Mouse (Mus musculus): ENCODE data around the gene Wdr76. TPM values are rescaled to one million over a fixed set of nuclear protein-coding genes. Genes with fewer than 3 reads are reported as not detected.
"Not testable (repeated sequence)": the region's sequence is repeated elsewhere in the genome, so short reads cannot be mapped to it uniquely, and the experiment has no call there.

The Wdr76 gene
- total and polyA plus RNA-seq, 3 experiments = 21.8 to 23.2 TPM; not detected in 1

- no peak for TF ChIP-seq E2F4 (IDR thresholded peaks at IDR 0.05; ENCODE audit: borderline replicate concordance, low read depth, low read length)
- TF ChIP-seq ELF1 (IDR thresholded peaks at IDR 0.05; ENCODE audit: low read depth, low read length) = 0 out of 2 replicates have a peak, but pooled peaks have one; percentile 39
- TF ChIP-seq HCFC1 (IDR thresholded peaks at IDR 0.05; ENCODE audit: low read depth, low read length) = 0 out of 2 replicates have a peak, but pooled peaks have one; percentile 43
- peak; percentile 78 for TF ChIP-seq RAD21 (IDR thresholded peaks at IDR 0.05; ENCODE audit: low read depth, low read length)
- no peak for TF ChIP-seq KAT2A (conservative IDR thresholded peaks at IDR 0.05; ENCODE audit: low read depth, low read length)
- TF ChIP-seq CHD2 (IDR thresholded peaks at IDR 0.05; ENCODE audit: low read length) = no peak
Observed at GRCm38 (mm10) chr2:121480498-121480897, 26.0 kb upstream of the Wdr76 start (continued).

GRCm38 (mm10) chr2:121480916-121481315 lies 25.6 kb upstream of the Wdr76 start:
- not testable (repeated sequence) for H3K27me3 ChIP-seq (ENCODE audit: control insufficient read depth in 1 of 2, insufficient read depth in 2 of 2, low read length in 2 of 2); H3K9me3 ChIP-seq (replicated peaks; ENCODE audit: insufficient read depth, low read length); H3K4me3 ChIP-seq (ENCODE audit: control insufficient read depth in 1 of 2, insufficient read depth in 1 of 2, low read depth in 2 of 2, low read length in 2 of 2); DNase-seq (ENCODE audit: low read depth, low spot score); H3K27ac ChIP-seq (ENCODE audit: control insufficient read depth, low read depth, low read length); H3K36me3 ChIP-seq (ENCODE audit: control insufficient read depth in 1 of 2, insufficient read depth in 2 of 2, low read length in 2 of 2); H3K4me1 ChIP-seq (ENCODE audit: control insufficient read depth in 1 of 2, insufficient read depth in 2 of 2, low read length in 2 of 2); H3K9ac ChIP-seq (ENCODE audit: control insufficient read depth, low read depth, low read length, poor library complexity, severe bottlenecking); H3K79me2 ChIP-seq (ENCODE audit: control insufficient read depth, insufficient read depth, low read length, poor library complexity)

- H3K9ac ChIP-seq (ENCODE audit: control insufficient read depth, low read depth, low read length, poor library complexity, severe bottlenecking) = no peak overlapping the region
- no peaks in the 10 kb centered on the region for H3K36me3 ChIP-seq (ENCODE audit: control insufficient read depth in 1 of 2, insufficient read depth in 2 of 2, low read length in 2 of 2)
- no peaks in the 10 kb centered on the region for H3K9me3 ChIP-seq (replicated peaks; ENCODE audit: insufficient read depth, low read length)
- no peaks in the 10 kb centered on the region for H3K27me3 ChIP-seq (ENCODE audit: control insufficient read depth in 1 of 2, insufficient read depth in 2 of 2, low read length in 2 of 2)
- no peaks in the 10 kb centered on the region for H3K79me2 ChIP-seq (ENCODE audit: control insufficient read depth, insufficient read depth, low read length, poor library complexity)
- no peak for TF ChIP-seq POLR2A (IDR thresholded peaks at IDR 0.05; ENCODE audit: control insufficient read depth in 1 of 2, insufficient read depth in 1 of 2, low read depth in 1 of 2, low read length in 2 of 2, poor library complexity in 1 of 2)
- TF ChIP-seq MEF2A (IDR thresholded peaks at IDR 0.05; ENCODE audit: extremely low read depth, insufficient replicate concordance, low read depth, low read length, poor library complexity, severe bottlenecking) = no peak
- no peak for TF ChIP-seq TCF12 (IDR thresholded peaks at IDR 0.05; ENCODE audit: low read depth, low read length)
- TF ChIP-seq MYC (IDR thresholded peaks at IDR 0.05; ENCODE audit: low read depth, low read length) = no peak
- DNase-seq (ENCODE audit: low read depth, low spot score) = no peak
- H3K4me3 ChIP-seq (ENCODE audit: control insufficient read depth in 1 of 2, insufficient read depth in 1 of 2, low read depth in 2 of 2, low read length in 2 of 2) = no peak overlapping the region
- no peak overlapping the region for H3K27ac ChIP-seq (ENCODE audit: control insufficient read depth, low read depth, low read length)
- no peaks in the 10 kb centered on the region for H3K4me1 ChIP-seq (ENCODE audit: control insufficient read depth in 1 of 2, insufficient read depth in 2 of 2, low read length in 2 of 2)
Observed at GRCm38 (mm10) chr2:121483576-121483975, 22.9 kb upstream of the Wdr76 start.

GRCm38 (mm10) chr2:121484403-121484802 lies 22.1 kb upstream of the Wdr76 start:
- H3K36me3 ChIP-seq (ENCODE audit: control insufficient read depth in 1 of 2, insufficient read depth in 2 of 2, low read length in 2 of 2); DNase-seq (ENCODE audit: low read depth, low spot score); H3K4me3 ChIP-seq (ENCODE audit: control insufficient read depth in 1 of 2, insufficient read depth in 1 of 2, low read depth in 2 of 2, low read length in 2 of 2); H3K27me3 ChIP-seq (ENCODE audit: control insufficient read depth in 1 of 2, insufficient read depth in 2 of 2, low read length in 2 of 2); H3K4me1 ChIP-seq (ENCODE audit: control insufficient read depth in 1 of 2, insufficient read depth in 2 of 2, low read length in 2 of 2); H3K27ac ChIP-seq (ENCODE audit: control insufficient read depth, low read depth, low read length); H3K79me2 ChIP-seq (ENCODE audit: control insufficient read depth, insufficient read depth, low read length, poor library complexity); H3K9me3 ChIP-seq (replicated peaks; ENCODE audit: insufficient read depth, low read length); H3K9ac ChIP-seq (ENCODE audit: control insufficient read depth, low read depth, low read length, poor library complexity, severe bottlenecking): not testable (repeated sequence)

GRCm38 (mm10) chr2:121501550-121501949 lies 5.0 kb upstream of the Wdr76 start:
- not testable (repeated sequence) for H3K27ac ChIP-seq (ENCODE audit: control insufficient read depth, low read depth, low read length); H3K79me2 ChIP-seq (ENCODE audit: control insufficient read depth, insufficient read depth, low read length, poor library complexity); H3K27me3 ChIP-seq (ENCODE audit: control insufficient read depth in 1 of 2, insufficient read depth in 2 of 2, low read length in 2 of 2); H3K36me3 ChIP-seq (ENCODE audit: control insufficient read depth in 1 of 2, insufficient read depth in 2 of 2, low read length in 2 of 2); H3K4me1 ChIP-seq (ENCODE audit: control insufficient read depth in 1 of 2, insufficient read depth in 2 of 2, low read length in 2 of 2); H3K4me3 ChIP-seq (ENCODE audit: control insufficient read depth in 1 of 2, insufficient read depth in 1 of 2, low read depth in 2 of 2, low read length in 2 of 2); DNase-seq (ENCODE audit: low read depth, low spot score); H3K9ac ChIP-seq (ENCODE audit: control insufficient read depth, low read depth, low read length, poor library complexity, severe bottlenecking); H3K9me3 ChIP-seq (replicated peaks; ENCODE audit: insufficient read depth, low read length)
